Mouse (Mus musculus): ENCODE measurements around the gene Zc3h12d. TPM values are rescaled to one million over a fixed set of nuclear protein-coding genes. Genes with fewer than 3 reads are reported as not detected.

Gene Zc3h12d
- polyA plus RNA-seq, 2 experiments, result 0.19 to 0.38 TPM

- ATAC-seq (ENCODE audit: low FRiP score, low read depth) (no peak), DNase-seq (ENCODE audit: low spot score) (no peak)
- Histone ChIP-seq H3K9me3 (ENCODE audit: control insufficient read depth, low read length) (no peaks in the 10 kb centered on the region), H3K27ac (replicated peaks; ENCODE audit: low read depth, low read length) (0 out of 2 replicates have a peak overlapping the region, but pooled peaks have one; percentile 43), H3K4me1 (ENCODE audit: control insufficient read depth, insufficient read depth, low read length) (no peaks in the 10 kb centered on the region), H3K9ac (ENCODE audit: low read depth, low read length, severe bottlenecking) (no peak overlapping the region), H3K36me3 (ENCODE audit: control insufficient read depth, insufficient read depth, low read length) (no peaks in the 10 kb centered on the region), H3K4me3 (replicated peaks; ENCODE audit: low read length) (no peak overlapping the region), H3K4me2 (replicated peaks; ENCODE audit: low read depth, low read length, severe bottlenecking) (no peak overlapping the region), H3K27me3 (ENCODE audit: control insufficient read depth, insufficient read depth, low read length) (no peaks in the 10 kb centered on the region)
- WGBS, result 83% methylated on average over 11 of the region's 11 CpGs
- TF ChIP-seq POLR2A (IDR thresholded peaks at IDR 0.05; ENCODE audit: borderline replicate concordance, extremely low read depth, insufficient read depth, insufficient read length), result no peak
These were observed 56.1 kb downstream of the Zc3h12d start for GRCm38 (mm10) chr10:7888256-7888868.

DNA sequence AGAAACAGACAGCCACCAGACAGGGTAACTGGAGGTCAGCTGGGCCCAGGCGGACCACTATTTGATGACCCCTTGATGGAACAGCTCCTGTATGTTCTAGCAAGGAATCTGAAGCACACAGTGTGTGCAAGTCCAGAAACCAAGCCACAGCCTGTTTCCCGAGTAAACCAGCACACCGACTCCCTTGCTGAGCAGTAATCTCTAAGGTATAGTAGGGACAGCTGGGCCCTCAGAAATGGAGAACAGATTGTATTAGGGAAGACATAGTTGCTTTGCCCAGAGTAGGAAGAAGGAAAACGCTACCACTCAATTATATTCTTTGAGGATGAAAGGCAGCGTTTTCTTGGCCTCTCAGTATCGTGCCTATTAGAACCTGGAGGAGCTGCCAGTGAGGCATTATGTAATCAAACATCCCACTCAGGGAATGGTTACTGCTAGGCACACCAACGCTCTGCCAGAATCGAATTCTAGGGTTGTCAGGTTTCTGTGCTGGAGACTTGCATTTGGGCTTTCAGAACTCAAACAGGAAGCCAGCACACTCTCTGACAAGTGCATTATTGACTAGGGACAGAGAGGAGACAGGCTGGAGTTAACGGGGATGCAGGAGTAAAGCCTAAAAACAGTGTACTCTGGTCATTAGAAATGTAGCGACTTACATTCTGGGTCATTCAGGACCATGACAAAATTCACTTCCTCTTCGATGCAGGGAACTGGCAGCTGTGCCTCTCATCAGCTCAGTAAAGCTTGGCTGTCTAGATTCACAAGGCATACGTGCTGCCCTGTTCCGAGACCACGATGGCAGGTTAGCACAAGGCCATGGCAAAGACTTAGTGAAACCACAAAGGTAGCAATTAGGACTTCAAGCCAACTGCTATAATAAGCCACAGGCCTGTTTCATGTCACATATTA, 68.7 kb downstream of the Zc3h12d start:
- H3K9ac ChIP-seq (ENCODE audit: low read depth, low read length, severe bottlenecking), result no peak overlapping the region
- TF ChIP-seq POLR2A (IDR thresholded peaks at IDR 0.05; ENCODE audit: borderline replicate concordance, extremely low read depth, insufficient read depth, insufficient read length), result no peak
- no peak for ATAC-seq (ENCODE audit: low FRiP score, low read depth)
- H3K4me1 ChIP-seq (ENCODE audit: control insufficient read depth, insufficient read depth, low read length), result no peaks in the 10 kb centered on the region
- H3K27ac ChIP-seq (replicated peaks; ENCODE audit: low read depth, low read length), result no peak overlapping the region
- whole genome bisulfite sequencing, result 86% methylated on average over 14 of the region's 14 CpGs
- no peak overlapping the region for H3K4me2 ChIP-seq (replicated peaks; ENCODE audit: low read depth, low read length, severe bottlenecking)
- no peak overlapping the region for H3K4me3 ChIP-seq (replicated peaks; ENCODE audit: low read length)
- peaks cover 40% of the 10 kb centered on the region for H3K36me3 ChIP-seq (ENCODE audit: control insufficient read depth, insufficient read depth, low read length)
- DNase-seq (ENCODE audit: low spot score), result no peak
- H3K27me3 ChIP-seq (ENCODE audit: control insufficient read depth, insufficient read depth, low read length), result no peaks in the 10 kb centered on the region
- no peaks in the 10 kb centered on the region for H3K9me3 ChIP-seq (ENCODE audit: control insufficient read depth, low read length)

DNA sequence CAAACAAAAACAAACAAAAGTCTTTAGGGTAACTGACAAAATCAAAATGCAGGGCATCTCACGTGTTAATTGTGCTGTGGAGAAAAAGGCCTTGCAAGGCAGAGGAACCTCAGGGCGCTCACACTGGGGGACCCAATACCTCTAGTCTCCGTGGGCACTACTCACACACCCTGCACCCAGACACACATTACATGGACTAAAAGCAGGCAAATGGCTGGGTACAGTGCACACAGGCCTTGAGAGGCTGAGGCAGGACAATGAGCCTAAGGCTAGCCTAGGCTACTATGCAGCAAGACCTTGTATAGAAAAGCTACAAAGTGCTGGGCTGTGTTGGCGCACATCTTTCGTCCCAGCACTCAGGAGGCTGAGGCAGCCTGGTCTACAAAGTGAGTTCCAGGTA, 71.9 kb downstream of the Zc3h12d start:
- WGBS, result 97% methylated on average over 5 of the region's 5 CpGs

GRCm38 (mm10) chr10:7907151-7907550, 74.9 kb downstream of the Zc3h12d start:
- H3K27me3 ChIP-seq (ENCODE audit: control insufficient read depth, insufficient read depth, low read length), result no peaks in the 10 kb centered on the region
- peaks cover 73% of the 10 kb centered on the region for H3K36me3 ChIP-seq (ENCODE audit: control insufficient read depth, insufficient read depth, low read length)
- no peaks in the 10 kb centered on the region for H3K9me3 ChIP-seq (ENCODE audit: control insufficient read depth, low read length)
- H3K27ac ChIP-seq (replicated peaks; ENCODE audit: low read depth, low read length), result no peak overlapping the region
- no peak for DNase-seq (ENCODE audit: low spot score)
- no peak for ATAC-seq (ENCODE audit: low FRiP score, low read depth)
- no peak overlapping the region for H3K4me2 ChIP-seq (replicated peaks; ENCODE audit: low read depth, low read length, severe bottlenecking)
- no peak overlapping the region for H3K4me3 ChIP-seq (replicated peaks; ENCODE audit: low read length)
- no peaks in the 10 kb centered on the region; the same call in 1 of the 2 replicates for H3K4me1 ChIP-seq (ENCODE audit: control insufficient read depth, insufficient read depth, low read length)
- TF ChIP-seq POLR2A (IDR thresholded peaks at IDR 0.05; ENCODE audit: borderline replicate concordance, extremely low read depth, insufficient read depth, insufficient read length), result no peak
- WGBS, result 87% methylated on average over 12 of the region's 12 CpGs
- H3K9ac ChIP-seq (ENCODE audit: low read depth, low read length, severe bottlenecking), result no peak overlapping the region

More for the DNA sequence above, 71.9 kb downstream of the Zc3h12d start:
- Histone ChIP-seq H3K4me2 (replicated peaks; ENCODE audit: low read depth, low read length, severe bottlenecking) (no peak overlapping the region), H3K9ac (ENCODE audit: low read depth, low read length, severe bottlenecking) (no peak overlapping the region), H3K27ac (replicated peaks; ENCODE audit: low read depth, low read length) (no peak overlapping the region), H3K9me3 (ENCODE audit: control insufficient read depth, low read length) (no peaks in the 10 kb centered on the region), H3K4me3 (replicated peaks; ENCODE audit: low read length) (no peak overlapping the region), H3K4me1 (ENCODE audit: control insufficient read depth, insufficient read depth, low read length) (no peaks in the 10 kb centered on the region), H3K36me3 (ENCODE audit: control insufficient read depth, insufficient read depth, low read length) (peaks cover 67% of the 10 kb centered on the region), H3K27me3 (ENCODE audit: control insufficient read depth, insufficient read depth, low read length) (no peaks in the 10 kb centered on the region)
- DNase-seq (ENCODE audit: low spot score), result no peak
- ATAC-seq (ENCODE audit: low FRiP score, low read depth), result no peak
- TF ChIP-seq POLR2A (IDR thresholded peaks at IDR 0.05; ENCODE audit: borderline replicate concordance, extremely low read depth, insufficient read depth, insufficient read length), result no peak

- H3K4me3 ChIP-seq (replicated peaks; ENCODE audit: low read length), result no peak overlapping the region
- H3K9ac ChIP-seq (ENCODE audit: low read depth, low read length, severe bottlenecking), result no peak overlapping the region
- no peaks in the 10 kb centered on the region; the same call in 1 of the 2 replicates for H3K4me1 ChIP-seq (ENCODE audit: control insufficient read depth, insufficient read depth, low read length)
- no peak overlapping the region for H3K27ac ChIP-seq (replicated peaks; ENCODE audit: low read depth, low read length)
- H3K9me3 ChIP-seq (ENCODE audit: control insufficient read depth, low read length), result no peaks in the 10 kb centered on the region
- no peak for ATAC-seq (ENCODE audit: low FRiP score, low read depth)
- H3K36me3 ChIP-seq (ENCODE audit: control insufficient read depth, insufficient read depth, low read length), result peaks cover 55% of the 10 kb centered on the region
- H3K27me3 ChIP-seq (ENCODE audit: control insufficient read depth, insufficient read depth, low read length), result no peaks in the 10 kb centered on the region
- DNase-seq (ENCODE audit: low spot score), result no peak
- TF ChIP-seq POLR2A (IDR thresholded peaks at IDR 0.05; ENCODE audit: borderline replicate concordance, extremely low read depth, insufficient read depth, insufficient read length), result no peak
- no peak overlapping the region for H3K4me2 ChIP-seq (replicated peaks; ENCODE audit: low read depth, low read length, severe bottlenecking)
- WGBS, result 78% methylated on average over 10 of the region's 10 CpGs
These were observed 79.0 kb downstream of the Zc3h12d start for GRCm38 (mm10) chr10:7911268-7911667.

Small RNAs within 50 kb of the gene (microRNA-seq; reads per million reads assigned to microRNA genes)
- gene Mir5104, result 1.6 reads per million

Other genes starting within 250 kb of the Zc3h12d start
- 1.8 and 2.1 TPM in 2 replicates for gene Lrp11, start 242.7 kb upstream of the Zc3h12d start, polyA plus RNA-seq (2012; rRNA removed)
- 1.3 and 2.0 TPM in 2 replicates for gene Lrp11, start 242.7 kb upstream of the Zc3h12d start, polyA plus RNA-seq (2014; fragmentation: Nextera tagmentation; extraction: Ambion mirVana)
- gene Nup43, start 165.0 kb upstream of the Zc3h12d start, polyA plus RNA-seq (2012; rRNA removed), result 34.7 and 36.8 TPM in 2 replicates
- 47.1 and 49.1 TPM in 2 replicates for gene Nup43, start 165.0 kb upstream of the Zc3h12d start, polyA plus RNA-seq (2014; fragmentation: Nextera tagmentation; extraction: Ambion mirVana)
- gene Pcmt1, start 151.3 kb upstream of the Zc3h12d start, polyA plus RNA-seq (2012; rRNA removed), result 52.1 and 66.5 TPM in 2 replicates
- 115 and 125 TPM in 2 replicates for gene Pcmt1, start 151.3 kb upstream of the Zc3h12d start, polyA plus RNA-seq (2014; fragmentation: Nextera tagmentation; extraction: Ambion mirVana)
- gene Lats1, start 151.3 kb upstream of the Zc3h12d start, polyA plus RNA-seq (2012; rRNA removed), result 21.5 and 24.0 TPM in 2 replicates
- 12.0 and 14.0 TPM in 2 replicates for gene Lats1, start 151.3 kb upstream of the Zc3h12d start, polyA plus RNA-seq (2014; fragmentation: Nextera tagmentation; extraction: Ambion mirVana)
- gene Katna1, start 106.5 kb upstream of the Zc3h12d start, polyA plus RNA-seq (2012; rRNA removed), result 16.6 and 22.7 TPM in 2 replicates
- 58.4 and 59.8 TPM in 2 replicates for gene Katna1, start 106.5 kb upstream of the Zc3h12d start, polyA plus RNA-seq (2014; fragmentation: Nextera tagmentation; extraction: Ambion mirVana)
- gene Ginm1, start 39.6 kb upstream of the Zc3h12d start, polyA plus RNA-seq (2012; rRNA removed), result 43.9 and 49.2 TPM in 2 replicates
- 86.2 and 86.4 TPM in 2 replicates for gene Ginm1, start 39.6 kb upstream of the Zc3h12d start, polyA plus RNA-seq (2014; fragmentation: Nextera tagmentation; extraction: Ambion mirVana)
- 17.1 and 21.3 TPM in 2 replicates for gene Ppil4, start 39.6 kb upstream of the Zc3h12d start, polyA plus RNA-seq (2012; rRNA removed)
- 34.7 and 36.3 TPM in 2 replicates for gene Ppil4, start 39.6 kb upstream of the Zc3h12d start, polyA plus RNA-seq (2014; fragmentation: Nextera tagmentation; extraction: Ambion mirVana)
- gene Tab2, start 123.8 kb downstream of the Zc3h12d start, polyA plus RNA-seq (2012; rRNA removed), result 75.3 and 94.7 TPM in 2 replicates
- 36.2 and 39.4 TPM in 2 replicates for gene Tab2, start 123.8 kb downstream of the Zc3h12d start, polyA plus RNA-seq (2014; fragmentation: Nextera tagmentation; extraction: Ambion mirVana)

All from limb, embryonic 14.5 days (tissue).